Mouse (Mus musculus): ENCODE data around the gene Il18r1. TPM values are rescaled to one million over a fixed set of nuclear protein-coding genes. Genes with fewer than 3 reads are reported as not detected.

Gene Il18r1
- polyA plus RNA-seq, 1 experiment from 2014 or later = not detected

- H3K4me1 ChIP-seq (ENCODE audit: control insufficient read depth, insufficient read depth, low read length) = peaks cover 3% of the 10 kb centered on the region; the same call in 1 of the 2 replicates
- no peak within 1 kb of the TSS for H3K4me2 ChIP-seq (ENCODE audit: low read depth, low read length)
- no peaks in the 10 kb centered on the region for H3K36me3 ChIP-seq (ENCODE audit: control insufficient read depth, insufficient read depth, low read length)
- H3K9ac ChIP-seq (replicated peaks; ENCODE audit: low read depth, low read length) = no peak within 1 kb of the TSS
- 23% methylated on average over 9 of the region's 9 CpGs for WGBS
- no peaks in the 10 kb centered on the region for H3K9me3 ChIP-seq (ENCODE audit: control insufficient read depth, low read length)
- no peaks in the 10 kb centered on the region for H3K27me3 ChIP-seq (ENCODE audit: control insufficient read depth, insufficient read depth, low read length)
- no peak within 1 kb of the TSS for H3K27ac ChIP-seq (ENCODE audit: low read depth, low read length)
- no peak within 1 kb of the TSS for H3K4me3 ChIP-seq (ENCODE audit: low read depth, low read length)
- peak; percentile 80; the same call in 1 of the 2 replicates for ATAC-seq (ENCODE audit: low read depth)
These were observed 49.7 kb downstream of the Il18r1 start, which contains the start of gene Il18rap for GRCm38 (mm10) chr1:40514851-40515585. TSS of gene Il18rap (plus strand) at chr1:40515362.

- Histone ChIP-seq H3K4me2 (ENCODE audit: low read depth, low read length) (no peak overlapping the region), H3K36me3 (ENCODE audit: control insufficient read depth, insufficient read depth, low read length) (no peaks in the 10 kb centered on the region), H3K9me3 (ENCODE audit: control insufficient read depth, low read length) (no peaks in the 10 kb centered on the region), H3K27me3 (ENCODE audit: control insufficient read depth, insufficient read depth, low read length) (no peaks in the 10 kb centered on the region), H3K9ac (replicated peaks; ENCODE audit: low read depth, low read length) (no peak overlapping the region), H3K4me1 (ENCODE audit: control insufficient read depth, insufficient read depth, low read length) (peaks cover 3% of the 10 kb centered on the region; the same call in 1 of the 2 replicates), H3K4me3 (ENCODE audit: low read depth, low read length) (no peak overlapping the region), H3K27ac (ENCODE audit: low read depth, low read length) (no peak overlapping the region)
- ATAC-seq (ENCODE audit: low read depth) = no peak
- WGBS = 96% methylated on average over 6 of the region's 6 CpGs
These were observed 51.0 kb downstream of the Il18r1 start for GRCm38 (mm10) chr1:40516364-40516763.

GRCm38 (mm10) chr1:40522918-40523317 lies 57.6 kb downstream of the Il18r1 start:
- Histone ChIP-seq H3K4me2 (ENCODE audit: low read depth, low read length) (no peak overlapping the region), H3K27ac (ENCODE audit: low read depth, low read length) (no peak overlapping the region), H3K9ac (replicated peaks; ENCODE audit: low read depth, low read length) (no peak overlapping the region), H3K9me3 (ENCODE audit: control insufficient read depth, low read length) (no peaks in the 10 kb centered on the region), H3K36me3 (ENCODE audit: control insufficient read depth, insufficient read depth, low read length) (no peaks in the 10 kb centered on the region), H3K4me3 (ENCODE audit: low read depth, low read length) (no peak overlapping the region), H3K4me1 (ENCODE audit: control insufficient read depth, insufficient read depth, low read length) (no peaks in the 10 kb centered on the region), H3K27me3 (ENCODE audit: control insufficient read depth, insufficient read depth, low read length) (no peaks in the 10 kb centered on the region)
- ATAC-seq (ENCODE audit: low read depth) = no peak
- WGBS = 88% methylated on average over 7 of the region's 7 CpGs

GRCm38 (mm10) chr1:40523971-40524722 lies 58.8 kb downstream of the Il18r1 start:
- no peak overlapping the region for H3K27ac ChIP-seq (ENCODE audit: low read depth, low read length)
- H3K4me3 ChIP-seq (ENCODE audit: low read depth, low read length) = no peak overlapping the region
- H3K4me1 ChIP-seq (ENCODE audit: control insufficient read depth, insufficient read depth, low read length) = no peaks in the 10 kb centered on the region
- ATAC-seq (ENCODE audit: low read depth) = no peak
- 89% methylated on average over 5 of the region's 5 CpGs for WGBS
- H3K36me3 ChIP-seq (ENCODE audit: control insufficient read depth, insufficient read depth, low read length) = no peaks in the 10 kb centered on the region
- H3K27me3 ChIP-seq (ENCODE audit: control insufficient read depth, insufficient read depth, low read length) = no peaks in the 10 kb centered on the region
- H3K9ac ChIP-seq (replicated peaks; ENCODE audit: low read depth, low read length) = no peak overlapping the region
- no peak overlapping the region for H3K4me2 ChIP-seq (ENCODE audit: low read depth, low read length)
- H3K9me3 ChIP-seq (ENCODE audit: control insufficient read depth, low read length) = no peaks in the 10 kb centered on the region

GRCm38 (mm10) chr1:40529287-40529686 lies 63.9 kb downstream of the Il18r1 start:
- Histone ChIP-seq H3K27me3 (ENCODE audit: control insufficient read depth, insufficient read depth, low read length) (no peaks in the 10 kb centered on the region), H3K4me3 (ENCODE audit: low read depth, low read length) (no peak overlapping the region), H3K4me1 (ENCODE audit: control insufficient read depth, insufficient read depth, low read length) (no peaks in the 10 kb centered on the region), H3K36me3 (ENCODE audit: control insufficient read depth, insufficient read depth, low read length) (no peaks in the 10 kb centered on the region), H3K4me2 (ENCODE audit: low read depth, low read length) (no peak overlapping the region), H3K9me3 (ENCODE audit: control insufficient read depth, low read length) (no peaks in the 10 kb centered on the region), H3K27ac (ENCODE audit: low read depth, low read length) (no peak overlapping the region), H3K9ac (replicated peaks; ENCODE audit: low read depth, low read length) (no peak overlapping the region)
- no peak for ATAC-seq (ENCODE audit: low read depth)
- 88% methylated on average over 5 of the region's 5 CpGs for WGBS

- Histone ChIP-seq H3K9me3 (ENCODE audit: control insufficient read depth, low read length) (no peaks in the 10 kb centered on the region), H3K4me1 (ENCODE audit: control insufficient read depth, insufficient read depth, low read length) (no peaks in the 10 kb centered on the region), H3K9ac (replicated peaks; ENCODE audit: low read depth, low read length) (no peak overlapping the region), H3K27me3 (ENCODE audit: control insufficient read depth, insufficient read depth, low read length) (no peaks in the 10 kb centered on the region), H3K4me2 (ENCODE audit: low read depth, low read length) (no peak overlapping the region), H3K4me3 (ENCODE audit: low read depth, low read length) (no peak overlapping the region), H3K27ac (ENCODE audit: low read depth, low read length) (no peak overlapping the region), H3K36me3 (ENCODE audit: control insufficient read depth, insufficient read depth, low read length) (no peaks in the 10 kb centered on the region)
- 82% methylated on average over 5 of the region's 5 CpGs for WGBS
- ATAC-seq (ENCODE audit: low read depth) = no peak
These were observed 72.2 kb downstream of the Il18r1 start for GRCm38 (mm10) chr1:40537577-40537976.

GRCm38 (mm10) chr1:40544650-40545049 lies 79.3 kb downstream of the Il18r1 start:
- ATAC-seq (ENCODE audit: low read depth) = no peak
- 1% methylated on average over 2 of the region's 2 CpGs for WGBS

GRCm38 (mm10) chr1:40546645-40547044 lies 81.3 kb downstream of the Il18r1 start:
- ATAC-seq (ENCODE audit: low read depth) = peak; percentile 29; the same call in 1 of the 2 replicates

More at GRCm38 (mm10) chr1:40544650-40545049, 79.3 kb downstream of the Il18r1 start:
- Histone ChIP-seq H3K27me3 (ENCODE audit: control insufficient read depth, insufficient read depth, low read length) (no peaks in the 10 kb centered on the region), H3K36me3 (ENCODE audit: control insufficient read depth, insufficient read depth, low read length) (no peaks in the 10 kb centered on the region), H3K9me3 (ENCODE audit: control insufficient read depth, low read length) (no peaks in the 10 kb centered on the region), H3K9ac (replicated peaks; ENCODE audit: low read depth, low read length) (no peak overlapping the region), H3K4me3 (ENCODE audit: low read depth, low read length) (no peak overlapping the region), H3K27ac (ENCODE audit: low read depth, low read length) (no peak overlapping the region), H3K4me2 (ENCODE audit: low read depth, low read length) (no peak overlapping the region), H3K4me1 (ENCODE audit: control insufficient read depth, insufficient read depth, low read length) (0 out of 2 replicates have a peak, but pooled peaks cover 5% of the 10 kb centered on the region)

More at GRCm38 (mm10) chr1:40546645-40547044, 81.3 kb downstream of the Il18r1 start:
- Histone ChIP-seq H3K9me3 (ENCODE audit: control insufficient read depth, low read length) (no peaks in the 10 kb centered on the region), H3K4me1 (ENCODE audit: control insufficient read depth, insufficient read depth, low read length) (0 out of 2 replicates have a peak, but pooled peaks cover 5% of the 10 kb centered on the region), H3K9ac (replicated peaks; ENCODE audit: low read depth, low read length) (no peak overlapping the region), H3K36me3 (ENCODE audit: control insufficient read depth, insufficient read depth, low read length) (no peaks in the 10 kb centered on the region), H3K27ac (ENCODE audit: low read depth, low read length) (no peak overlapping the region), H3K4me2 (ENCODE audit: low read depth, low read length) (no peak overlapping the region), H3K27me3 (ENCODE audit: control insufficient read depth, insufficient read depth, low read length) (no peaks in the 10 kb centered on the region), H3K4me3 (ENCODE audit: low read depth, low read length) (no peak overlapping the region)
- 66% methylated on average over 4 of the region's 4 CpGs for WGBS

All from neural tube, embryonic 14.5 days (tissue).